Mouse (Mus musculus) natural killer cell, adult 2 months (primary cell): ENCODE measurements at regions not wholly inside any gene's neighbourhood (a gene's known extent, or its start where the extent isn't known, plus 50 kb on each side); places are given as distances from the start of the nearest gene placed in this dataset.

Source experiments
- DNase-seq, 2 experiments: peaks; one replicate each; pipeline ENCODE4 v3.0.0; 2022; ENCODE audit warnings: low spot score in 2 of 2

- DNase-seq: no peak
Measured at GRCm38 (mm10) chr1:57470356-57470755, 63.5 kb upstream of the Tyw5 start.

- DNase-seq: peak in 1 of 2 experiments; percentile 5
Measured at GRCm38 (mm10) chr1:57472235-57472634, 65.3 kb upstream of the Tyw5 start.

GRCm38 (mm10) chr1:57477725-57478124, 70.8 kb upstream of the Tyw5 start:
- DNase-seq: no peak

- no peak for DNase-seq
Measured at GRCm38 (mm10) chr1:57478151-57478550, 71.2 kb upstream of the Tyw5 start.

DNA sequence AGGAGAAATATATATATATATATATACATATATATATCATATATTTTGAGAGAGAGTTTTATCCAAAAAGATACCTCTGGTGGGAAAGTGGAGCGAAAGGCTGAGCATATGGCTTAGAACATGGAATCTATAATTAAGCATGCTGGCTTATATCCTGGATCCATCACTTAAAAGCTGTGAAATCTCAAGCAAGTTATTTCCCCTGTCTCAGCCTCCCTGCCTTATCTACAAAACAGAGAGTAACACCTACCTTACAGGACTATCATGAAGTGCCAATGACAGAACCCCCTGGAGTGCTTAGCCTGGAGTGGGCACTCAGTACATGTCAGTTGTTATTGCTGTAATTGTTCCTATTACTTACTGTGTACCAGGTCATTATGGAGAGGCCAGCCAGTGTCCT, 71.9 kb upstream of the Tyw5 start:
- DNase-seq: no peak

GRCm38 (mm10) chr1:57479566-57479965, 72.7 kb upstream of the Tyw5 start:
- DNase-seq: no peak

- no peak for DNase-seq
Measured at GRCm38 (mm10) chr1:57489176-57489575, 82.3 kb upstream of the Tyw5 start.

DNA sequence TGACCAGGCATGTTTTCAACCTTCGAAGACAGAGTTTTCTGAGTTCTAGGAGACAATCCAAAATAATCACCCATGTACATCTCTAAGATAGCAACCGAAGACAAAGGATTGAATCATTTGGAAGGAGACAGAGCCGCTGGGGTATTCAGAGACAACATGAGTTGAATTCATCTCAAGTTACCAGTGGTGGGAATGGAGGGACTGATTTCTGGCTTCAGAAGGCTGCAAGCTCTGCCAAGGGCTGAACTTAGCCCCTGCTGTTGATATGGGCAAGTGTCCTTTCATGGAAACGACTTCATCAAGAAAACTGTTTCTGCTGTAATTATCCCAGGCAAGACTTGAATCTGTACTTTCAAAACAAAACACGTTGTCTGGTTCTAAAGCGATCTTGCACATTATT, 82.7 kb upstream of the Tyw5 start:
- DNase-seq: no peak

DNA sequence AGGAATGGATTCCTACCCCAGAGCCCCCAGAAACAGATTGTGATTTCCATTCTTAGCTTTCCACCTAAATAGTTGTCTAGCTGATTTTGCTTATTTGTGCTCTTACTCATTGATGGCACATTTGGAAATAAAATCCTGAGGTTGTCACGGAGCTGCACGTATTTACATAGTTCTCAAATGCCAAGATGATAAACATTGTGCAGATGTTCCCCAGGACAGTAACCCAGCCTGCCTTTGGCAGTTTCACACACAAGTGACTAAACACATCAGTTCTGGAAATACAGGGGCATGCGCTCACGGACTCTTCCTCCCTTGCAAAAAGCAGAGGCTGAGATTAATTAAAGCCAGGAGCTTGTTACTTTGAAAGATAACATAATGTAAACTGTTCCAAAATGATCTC, 83.1 kb upstream of the Tyw5 start:
- DNase-seq: no peak

DNA sequence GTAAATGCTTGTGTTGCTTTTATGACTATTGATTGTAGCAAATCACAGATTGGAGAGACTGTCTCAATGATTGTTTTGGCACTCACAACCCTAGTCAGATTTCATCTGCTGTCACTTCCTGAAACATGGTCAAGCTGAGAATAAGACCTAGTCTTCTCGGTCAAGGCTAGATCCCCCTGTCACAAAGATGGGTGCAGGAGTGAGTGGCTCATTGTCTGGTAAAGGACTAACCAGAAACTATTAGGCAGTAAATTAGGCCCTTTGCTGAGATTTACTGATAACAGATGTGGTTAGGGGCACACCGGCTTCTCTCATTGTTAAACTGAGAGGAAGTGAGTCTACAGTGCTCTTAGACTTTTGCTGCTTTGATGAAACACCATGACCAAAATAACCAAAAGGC, 85.8 kb upstream of the Tyw5 start:
- no peak for DNase-seq

DNA sequence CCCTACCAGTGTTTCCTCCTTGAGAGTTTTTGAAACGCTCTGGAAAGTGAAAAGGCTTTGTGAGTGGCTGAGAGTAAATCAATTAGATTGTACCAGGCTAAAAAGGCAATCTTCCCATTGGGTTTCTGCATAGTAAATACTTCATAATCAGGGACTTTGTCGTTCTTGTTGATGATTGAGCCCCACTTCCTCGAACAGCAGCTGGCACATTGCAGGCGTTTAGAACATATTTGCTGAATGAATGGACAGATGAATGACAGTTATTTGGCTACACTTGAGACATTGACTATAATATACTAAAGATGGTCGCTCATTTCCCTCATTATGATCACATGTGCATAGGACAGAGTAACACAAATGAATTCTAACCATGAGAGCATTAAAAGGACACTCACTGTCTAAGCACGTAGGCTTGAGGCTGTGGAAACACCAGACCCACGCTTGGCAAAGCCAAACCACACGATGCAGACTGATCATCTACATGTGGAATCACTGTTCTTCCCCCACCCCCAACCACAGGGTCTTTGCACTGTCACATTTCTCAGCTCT, 90.7 kb upstream of the Tyw5 start:
- no peak for DNase-seq

GRCm38 (mm10) chr1:57510359-57511120, 103.6 kb upstream of the Tyw5 start:
- no peak for DNase-seq

DNA sequence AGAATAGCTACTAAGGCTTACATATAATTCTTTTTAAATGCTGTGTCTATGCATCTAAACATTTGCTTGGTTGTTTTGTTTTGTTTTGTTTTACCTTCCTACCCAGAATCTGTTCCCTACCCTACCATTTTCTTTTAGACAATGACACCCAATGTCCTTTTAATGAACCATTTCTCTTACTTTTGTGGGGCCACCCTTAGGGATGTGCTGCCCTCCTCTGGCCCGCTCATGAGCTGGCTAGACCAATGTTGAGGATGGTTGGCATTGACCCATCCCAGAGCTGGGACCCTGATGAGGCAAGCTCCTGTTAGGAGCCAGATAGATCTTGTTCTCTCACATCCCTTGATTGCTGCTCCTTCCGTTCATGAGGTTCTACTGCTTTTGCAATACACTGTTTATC, 105.0 kb upstream of the Tyw5 start:
- DNase-seq: no peak

GRCm38 (mm10) chr1:57512516-57512915, 105.6 kb upstream of the Tyw5 start:
- no peak for DNase-seq

GRCm38 (mm10) chr1:57525965-57526364, 119.1 kb upstream of the Tyw5 start:
- no peak for DNase-seq

- DNase-seq: no peak
Measured at GRCm38 (mm10) chr1:57528703-57529102, 121.8 kb upstream of the Tyw5 start.

DNA sequence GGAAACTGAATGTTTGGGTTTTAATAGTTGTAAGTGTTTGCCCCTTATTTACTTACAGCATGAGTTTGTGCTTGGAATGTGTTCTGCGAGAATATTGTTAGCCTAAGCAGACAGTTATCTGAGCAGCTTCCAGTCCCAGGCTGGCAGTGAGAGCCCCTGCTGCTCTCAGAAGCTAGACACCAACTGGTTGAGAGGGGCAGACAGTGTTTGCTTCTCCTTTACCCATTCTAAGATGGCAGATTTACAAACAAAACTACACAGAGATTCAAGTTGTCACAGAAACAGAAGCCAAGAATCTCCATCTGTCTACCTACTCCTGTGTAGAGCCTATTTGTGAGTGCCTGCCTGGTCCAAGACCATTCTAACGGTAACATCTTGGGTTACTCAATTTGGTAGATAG, 122.4 kb upstream of the Tyw5 start:
- DNase-seq: no peak

- DNase-seq: no peak
Measured at GRCm38 (mm10) chr1:57537369-57537768, 130.5 kb upstream of the Tyw5 start.

DNA sequence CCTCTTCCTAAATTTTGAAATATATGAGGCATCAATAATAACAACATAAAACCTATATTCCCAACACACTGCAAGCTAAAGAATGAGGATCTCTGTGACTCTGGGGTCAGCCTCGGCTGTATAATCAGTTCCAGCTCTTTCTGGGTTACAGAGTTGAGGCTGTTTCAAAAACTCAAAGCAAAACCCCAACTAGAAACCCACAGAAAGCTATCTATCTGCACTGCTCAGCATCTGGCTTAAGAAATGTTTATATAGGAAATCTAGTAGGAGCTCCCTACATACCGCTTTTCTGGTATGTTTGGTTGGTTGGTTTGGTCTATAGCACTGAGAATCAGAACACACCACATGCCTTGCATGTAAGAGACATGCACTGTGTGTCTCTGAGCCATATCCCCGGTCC, 137.8 kb upstream of the Tyw5 start:
- DNase-seq: no peak

GRCm38 (mm10) chr1:57545792-57546685, 139.1 kb upstream of the Tyw5 start:
- DNase-seq: no peak

GRCm38 (mm10) chr1:57561517-57561916, 154.6 kb upstream of the Tyw5 start:
- no peak for DNase-seq

GRCm38 (mm10) chr1:57564676-57565075, 157.8 kb upstream of the Tyw5 start:
- DNase-seq: no peak

GRCm38 (mm10) chr1:57572097-57572496, 165.2 kb upstream of the Tyw5 start:
- DNase-seq: no peak
